Mouse (Mus musculus): ENCODE data around the gene Arhgef17. TPM values are rescaled to one million over a fixed set of nuclear protein-coding genes. Genes with fewer than 3 reads are reported as not detected.
"Not testable (repeated sequence)": the region's sequence is repeated elsewhere in the genome, so short reads cannot be mapped to it uniquely, and the experiment has no call there.

Arhgef17 gene
- total RNA-seq, 1 experiment: 23.2 TPM

GRCm38 (mm10) chr7:100847131-100847530, 84.8 kb downstream of the Arhgef17 start:
- no peak overlapping the region for H3K27ac ChIP-seq (ENCODE audit: insufficient read depth, low read depth, low read length, poor library complexity, severe bottlenecking)

GRCm38 (mm10) chr7:100846033-100846432, 85.9 kb downstream of the Arhgef17 start:
- in situ Hi-C loops (cut with MboI; ENCODE audit: low sequenced_read_pairs in 2 of 2, unreplicated experiment in 2 of 2); H3K27ac ChIP-seq (ENCODE audit: insufficient read depth, low read depth, low read length, poor library complexity, severe bottlenecking); H3K9me3 ChIP-seq (ENCODE audit: control insufficient read depth, insufficient read depth, low read depth, low read length); H3K4me3 ChIP-seq (ENCODE audit: insufficient read depth in 1 of 2, low read depth in 1 of 2, low read length in 2 of 2, poor library complexity in 1 of 2, severe bottlenecking in 1 of 2); H3K36me3 ChIP-seq (ENCODE audit: control insufficient read depth, insufficient read depth, low read length, poor library complexity, severe bottlenecking); H3K9ac ChIP-seq (ENCODE audit: insufficient read depth, low read depth, low read length, poor library complexity, severe bottlenecking); H3K4me1 ChIP-seq (ENCODE audit: control insufficient read depth in 2 of 2, insufficient read depth in 2 of 2, low read length in 2 of 2, poor library complexity in 1 of 2); DNase-seq (ENCODE audit: low read depth, low spot score): not testable (repeated sequence)

More at GRCm38 (mm10) chr7:100847131-100847530, 84.8 kb downstream of the Arhgef17 start:
- Histone ChIP-seq H3K9ac (ENCODE audit: insufficient read depth, low read depth, low read length, poor library complexity, severe bottlenecking) (no peak overlapping the region), H3K4me1 (ENCODE audit: control insufficient read depth in 2 of 2, insufficient read depth in 2 of 2, low read length in 2 of 2, poor library complexity in 1 of 2) (0 out of 4 replicates have a peak, but pooled peaks cover 0 to 2% of the 10 kb centered on the region in 2 experiments), H3K4me3 (ENCODE audit: insufficient read depth in 1 of 2, low read depth in 1 of 2, low read length in 2 of 2, poor library complexity in 1 of 2, severe bottlenecking in 1 of 2) (no peak overlapping the region), H3K36me3 (ENCODE audit: control insufficient read depth, insufficient read depth, low read length, poor library complexity, severe bottlenecking) (no peaks in the 10 kb centered on the region; the same call in 1 of the 2 replicates), H3K9me3 (ENCODE audit: control insufficient read depth, insufficient read depth, low read depth, low read length) (peaks cover 2% of the 10 kb centered on the region; the same call in 1 of the 2 replicates)
- in situ Hi-C loops (cut with MboI; ENCODE audit: low sequenced_read_pairs in 2 of 2, unreplicated experiment in 2 of 2): no loop called here
- no peak for DNase-seq (ENCODE audit: low read depth, low spot score)
- no peak for TF ChIP-seq CHD2 (IDR thresholded peaks at IDR 0.05; ENCODE audit: low read depth, low read length)
- TF ChIP-seq ZC3H11A (IDR thresholded peaks at IDR 0.05; ENCODE audit: borderline replicate concordance, low read depth, low read length): no peak
- no peak for TF ChIP-seq MAFK (IDR thresholded peaks at IDR 0.05; ENCODE audit: insufficient read depth, low read depth, low read length)
- TF ChIP-seq HCFC1 (IDR thresholded peaks at IDR 0.05; ENCODE audit: borderline replicate concordance, insufficient read depth, low read length): no peak
- TF ChIP-seq ZNF384 (IDR thresholded peaks at IDR 0.05; ENCODE audit: low read depth, low read length): no peak

- TF ChIP-seq CHD2 (IDR thresholded peaks at IDR 0.05; ENCODE audit: low read depth, low read length): no peak
- no peak for TF ChIP-seq MAFK (IDR thresholded peaks at IDR 0.05; ENCODE audit: insufficient read depth, low read depth, low read length)
- Histone ChIP-seq H3K9ac (ENCODE audit: insufficient read depth, low read depth, low read length, poor library complexity, severe bottlenecking) (no peak overlapping the region), H3K4me3 (ENCODE audit: insufficient read depth in 1 of 2, low read depth in 1 of 2, low read length in 2 of 2, poor library complexity in 1 of 2, severe bottlenecking in 1 of 2) (no peak overlapping the region), H3K27ac (ENCODE audit: insufficient read depth, low read depth, low read length, poor library complexity, severe bottlenecking) (no peak overlapping the region), H3K9me3 (ENCODE audit: control insufficient read depth, insufficient read depth, low read depth, low read length) (peaks cover 2% of the 10 kb centered on the region; the same call in 1 of the 2 replicates), H3K4me1 (ENCODE audit: control insufficient read depth in 2 of 2, insufficient read depth in 2 of 2, low read length in 2 of 2, poor library complexity in 1 of 2) (0 out of 4 replicates have a peak, but pooled peaks cover 0 to 2% of the 10 kb centered on the region in 2 experiments), H3K36me3 (ENCODE audit: control insufficient read depth, insufficient read depth, low read length, poor library complexity, severe bottlenecking) (no peaks in the 10 kb centered on the region; the same call in 1 of the 2 replicates)
- no peak for DNase-seq (ENCODE audit: low read depth, low spot score)
- in situ Hi-C loops (cut with MboI; ENCODE audit: low sequenced_read_pairs in 2 of 2, unreplicated experiment in 2 of 2): no loop called here
Measured at GRCm38 (mm10) chr7:100845412-100845811, 86.5 kb downstream of the Arhgef17 start.

GRCm38 (mm10) chr7:100845026-100845400, 86.9 kb downstream of the Arhgef17 start:
- DNase-seq (ENCODE audit: low read depth, low spot score): no peak
- in situ Hi-C loops (cut with MboI; ENCODE audit: low sequenced_read_pairs in 2 of 2, unreplicated experiment in 2 of 2): no loop called here
- peaks cover 2% of the 10 kb centered on the region; the same call in 1 of the 2 replicates for H3K9me3 ChIP-seq (ENCODE audit: control insufficient read depth, insufficient read depth, low read depth, low read length)
- TF ChIP-seq MAFK (IDR thresholded peaks at IDR 0.05; ENCODE audit: insufficient read depth, low read depth, low read length): no peak
- no peak for TF ChIP-seq ZC3H11A (IDR thresholded peaks at IDR 0.05; ENCODE audit: borderline replicate concordance, low read depth, low read length)
- TF ChIP-seq HCFC1 (IDR thresholded peaks at IDR 0.05; ENCODE audit: borderline replicate concordance, insufficient read depth, low read length): no peak
- no peak for TF ChIP-seq ZNF384 (IDR thresholded peaks at IDR 0.05; ENCODE audit: low read depth, low read length)
- TF ChIP-seq CHD2 (IDR thresholded peaks at IDR 0.05; ENCODE audit: low read depth, low read length): no peak
- H3K27ac ChIP-seq (ENCODE audit: insufficient read depth, low read depth, low read length, poor library complexity, severe bottlenecking): no peak overlapping the region
- no peaks in the 10 kb centered on the region for H3K4me1 ChIP-seq (ENCODE audit: control insufficient read depth in 2 of 2, insufficient read depth in 2 of 2, low read length in 2 of 2, poor library complexity in 1 of 2)
- H3K9ac ChIP-seq (ENCODE audit: insufficient read depth, low read depth, low read length, poor library complexity, severe bottlenecking): no peak overlapping the region
- no peak overlapping the region for H3K4me3 ChIP-seq (ENCODE audit: insufficient read depth in 1 of 2, low read depth in 1 of 2, low read length in 2 of 2, poor library complexity in 1 of 2, severe bottlenecking in 1 of 2)
- H3K36me3 ChIP-seq (ENCODE audit: control insufficient read depth, insufficient read depth, low read length, poor library complexity, severe bottlenecking): no peaks in the 10 kb centered on the region; the same call in 1 of the 2 replicates

- H3K27ac ChIP-seq (ENCODE audit: insufficient read depth, low read depth, low read length, poor library complexity, severe bottlenecking): no peak overlapping the region
Measured at GRCm38 (mm10) chr7:100844385-100845025, 87.4 kb downstream of the Arhgef17 start.

More at GRCm38 (mm10) chr7:100844385-100845025, 87.4 kb downstream of the Arhgef17 start:
- in situ Hi-C loops (cut with MboI; ENCODE audit: low sequenced_read_pairs in 2 of 2, unreplicated experiment in 2 of 2): no loop called here
- H3K9me3 ChIP-seq (ENCODE audit: control insufficient read depth, insufficient read depth, low read depth, low read length): peaks cover 2% of the 10 kb centered on the region; the same call in 1 of the 2 replicates
- no peaks in the 10 kb centered on the region for H3K4me1 ChIP-seq (ENCODE audit: control insufficient read depth in 2 of 2, insufficient read depth in 2 of 2, low read length in 2 of 2, poor library complexity in 1 of 2)
- TF ChIP-seq HCFC1 (IDR thresholded peaks at IDR 0.05; ENCODE audit: borderline replicate concordance, insufficient read depth, low read length): no peak
- no peak for TF ChIP-seq ZNF384 (IDR thresholded peaks at IDR 0.05; ENCODE audit: low read depth, low read length)
- TF ChIP-seq CHD2 (IDR thresholded peaks at IDR 0.05; ENCODE audit: low read depth, low read length): no peak
- TF ChIP-seq MAFK (IDR thresholded peaks at IDR 0.05; ENCODE audit: insufficient read depth, low read depth, low read length): no peak
- TF ChIP-seq ZC3H11A (IDR thresholded peaks at IDR 0.05; ENCODE audit: borderline replicate concordance, low read depth, low read length): no peak
- H3K4me3 ChIP-seq (ENCODE audit: insufficient read depth in 1 of 2, low read depth in 1 of 2, low read length in 2 of 2, poor library complexity in 1 of 2, severe bottlenecking in 1 of 2): no peak overlapping the region
- no peaks in the 10 kb centered on the region; the same call in 1 of the 2 replicates for H3K36me3 ChIP-seq (ENCODE audit: control insufficient read depth, insufficient read depth, low read length, poor library complexity, severe bottlenecking)
- no peak for DNase-seq (ENCODE audit: low read depth, low spot score)
- no peak overlapping the region for H3K9ac ChIP-seq (ENCODE audit: insufficient read depth, low read depth, low read length, poor library complexity, severe bottlenecking)
